Mouse (Mus musculus): ENCODE measurements around the gene Psmd8.

- no peak for TF ChIP-seq CTCF (IDR thresholded peaks at IDR 0.05; ENCODE audit: low read depth, low read length)
- no peak for TF ChIP-seq POLR2A (IDR thresholded peaks at IDR 0.05; ENCODE audit: borderline replicate concordance, low read depth, low read length)
Measured at GRCm38 (mm10) chr7:29212199-29212765, 31.8 kb upstream of the Psmd8 start.
